Mouse (Mus musculus): ENCODE results near the gene Ugt1a6b.
"Not testable (repeated sequence)": the region's sequence is repeated elsewhere in the genome, so short reads cannot be mapped to it uniquely, and the experiment has no call there.

The Ugt1a6b gene

GRCm38 (mm10) chr1:88121521-88121920, 18.5 kb downstream of the Ugt1a6b start:
- peak; percentile 13 for DNase-seq (ENCODE audit: low spot score)

GRCm38 (mm10) chr1:88125827-88126360, 22.8 kb downstream of the Ugt1a6b start:
- DNase-seq (ENCODE audit: low spot score) = not testable (repeated sequence)

- not testable (repeated sequence) for DNase-seq (ENCODE audit: low spot score)
These were observed 26.0 kb downstream of the Ugt1a6b start for GRCm38 (mm10) chr1:88129091-88129490.

GRCm38 (mm10) chr1:88130223-88130622, 27.2 kb downstream of the Ugt1a6b start:
- DNase-seq (ENCODE audit: low spot score) = not testable (repeated sequence)

GRCm38 (mm10) chr1:88133908-88134456, 30.9 kb downstream of the Ugt1a6b start:
- DNase-seq (ENCODE audit: low spot score) = peak; percentile 10

GRCm38 (mm10) chr1:88134457-88135011, 31.5 kb downstream of the Ugt1a6b start, which contains the start of gene Ugt1a6a:
TSS of gene Ugt1a6a (plus strand) at chr1:88134809.
- not testable (repeated sequence) for DNase-seq (ENCODE audit: low spot score)

GRCm38 (mm10) chr1:88135229-88135904, 32.3 kb downstream of the Ugt1a6b start:
- not testable (repeated sequence) for DNase-seq (ENCODE audit: low spot score)

- no peak for DNase-seq (ENCODE audit: low spot score)
These were observed 33.6 kb downstream of the Ugt1a6b start for GRCm38 (mm10) chr1:88136646-88137045.

GRCm38 (mm10) chr1:88137264-88137663, 34.2 kb downstream of the Ugt1a6b start:
- DNase-seq (ENCODE audit: low spot score) = no peak

GRCm38 (mm10) chr1:88138145-88138544, 35.1 kb downstream of the Ugt1a6b start:
- no peak for DNase-seq (ENCODE audit: low spot score)

- not testable (repeated sequence) for DNase-seq (ENCODE audit: low spot score)
These were observed 37.4 kb downstream of the Ugt1a6b start for GRCm38 (mm10) chr1:88140492-88140891.

GRCm38 (mm10) chr1:88143966-88144675, 41.1 kb downstream of the Ugt1a6b start:
- peak; percentile 56 for DNase-seq (ENCODE audit: low spot score)

- DNase-seq (ENCODE audit: low spot score) = peak; percentile 42
These were observed 42.2 kb downstream of the Ugt1a6b start for GRCm38 (mm10) chr1:88145278-88145677.

- DNase-seq (ENCODE audit: low spot score) = peak; percentile 10
These were observed 47.1 kb downstream of the Ugt1a6b start for GRCm38 (mm10) chr1:88150133-88150532.

- DNase-seq (ENCODE audit: low spot score) = no peak
These were observed 55.4 kb downstream of the Ugt1a6b start for GRCm38 (mm10) chr1:88158430-88158829.

GRCm38 (mm10) chr1:88165711-88166110, 62.7 kb downstream of the Ugt1a6b start, which contains the start of gene Ugt1a5:
TSS of gene Ugt1a5 (plus strand) at chr1:88166012.
- no peak for DNase-seq (ENCODE audit: low spot score)

- not testable (repeated sequence) for DNase-seq (ENCODE audit: low spot score)
These were observed 69.1 kb downstream of the Ugt1a6b start for GRCm38 (mm10) chr1:88172190-88172589.

- no peak for DNase-seq (ENCODE audit: low spot score)
These were observed 76.6 kb downstream of the Ugt1a6b start for GRCm38 (mm10) chr1:88179657-88180056.

- DNase-seq (ENCODE audit: low spot score) = no peak
These were observed 83.4 kb downstream of the Ugt1a6b start for GRCm38 (mm10) chr1:88186325-88186935.

GRCm38 (mm10) chr1:88192136-88192535, 89.1 kb downstream of the Ugt1a6b start:
- DNase-seq (ENCODE audit: low spot score) = no peak

- DNase-seq (ENCODE audit: low spot score) = no peak
These were observed 92.6 kb downstream of the Ugt1a6b start for GRCm38 (mm10) chr1:88195687-88196086.

GRCm38 (mm10) chr1:88197443-88197842, 94.4 kb downstream of the Ugt1a6b start:
- no peak for DNase-seq (ENCODE audit: low spot score)

Measured in embryo, embryonic 10.5 days (tissue).